Mouse (Mus musculus) embryonic stem cell, embryonic (primary cell): ENCODE measurements around the gene Uqcc2.

Experiments
- CTCF ChIA-PET, 4 experiments: fragments of 300-600 bp in 2 of 4; fragments of 350-600 bp in 2 of 4; sonication (Branson Sonifier 250); formaldehyde crosslinking; loops; one replicate each; lab custom pipeline; 2022; ENCODE audit warnings: inconsistent platforms in 2 of 4; lab: Charles Lee
- POLR2A ChIA-PET, 4 experiments: fragments of 300-600 bp in 2 of 4; fragments of 350-600 bp in 2 of 4; sonication (Branson Sonifier 250); formaldehyde crosslinking; loops; one replicate each; lab custom pipeline; 2022; ENCODE audit warnings: antibody characterized with exemption in 4 of 4, inconsistent platforms in 1 of 4; lab: Charles Lee

The Uqcc2 gene

GRCm38 (mm10) chr17:27166901-27167300 is 33.2 kb upstream of the Uqcc2 start:
- POLR2A ChIA-PET, result interaction anchor here in 3 of 4 experiments (0.6 to 0.9 kb wide), 4 partner anchors 15 to 356 kb away, joined by 3 to 6 read pairs (median 3); no protein-coding TSS in a partner anchor
- CTCF ChIA-PET, result interaction anchor here in 1 of 4 experiments (0.6 to 0.8 kb wide), 2 partner anchors 81 to 777 kb away, joined by 3 read pairs; no protein-coding TSS in a partner anchor

GRCm38 (mm10) chr17:27165054-27165773 is 31.5 kb upstream of the Uqcc2 start:
- POLR2A ChIA-PET, result interaction anchor here in 1 of 4 experiments (2.0 kb wide), 1 partner anchor 14 kb away, joined by 6 read pairs; no protein-coding TSS in a partner anchor
- CTCF ChIA-PET, result interaction anchor here in 2 of 4 experiments (0.6 to 1.4 kb wide), 2 partner anchors 81 to 87 kb away, joined by 3 read pairs; no protein-coding TSS in a partner anchor

- POLR2A ChIA-PET, result no interaction called here
- CTCF ChIA-PET, result no interaction called here
Measured at GRCm38 (mm10) chr17:27160905-27161304, 27.2 kb upstream of the Uqcc2 start.

- ChIA-PET CTCF (interaction anchor here in 1 of 4 experiments (1.3 kb wide), 1 partner anchor 8 kb away, joined by 4 read pairs; no protein-coding TSS in a partner anchor), POLR2A (interaction anchor here in 1 of 4 experiments (0.7 kb wide), 1 partner anchor 198 kb away, joined by 3 read pairs; no protein-coding TSS in a partner anchor)
Measured at GRCm38 (mm10) chr17:27159169-27159568, 25.5 kb upstream of the Uqcc2 start.

- CTCF ChIA-PET, result interaction anchor here in 1 of 4 experiments (1.0 kb wide), 1 partner anchor 13 kb away, joined by 3 read pairs; no protein-coding TSS in a partner anchor
- POLR2A ChIA-PET, result interaction anchor here in 1 of 4 experiments (1.3 kb wide), 1 partner anchor 31 kb away, joined by 3 read pairs; no protein-coding TSS in a partner anchor
Measured at GRCm38 (mm10) chr17:27158439-27158838, 24.7 kb upstream of the Uqcc2 start.

GRCm38 (mm10) chr17:27155752-27156151 is 22.0 kb upstream of the Uqcc2 start:
- ChIA-PET CTCF (interaction anchor here in 1 of 4 experiments (0.9 kb wide), 1 partner anchor 57 kb away, joined by 3 read pairs; no protein-coding TSS in a partner anchor), POLR2A (interaction anchor here in 2 of 4 experiments (0.8 to 1.7 kb wide), 2 partner anchors 22 to 128 kb away, joined by 3 to 7 read pairs; partner anchors contain the start of gene Uqcc2 (in 1 of the 2))

GRCm38 (mm10) chr17:27154881-27155280 is 21.2 kb upstream of the Uqcc2 start:
- ChIA-PET CTCF (interaction anchor here in 3 of 4 experiments (0.6 to 1.7 kb wide), 5 partner anchors 10 to 48 kb away, joined by 3 to 5 read pairs (median 3); no protein-coding TSS in a partner anchor), POLR2A (interaction anchor here in 3 of 4 experiments (0.6 to 1.9 kb wide), 12 partner anchors 9 to 101 kb away, joined by 3 to 8 read pairs (median 4); partner anchors contain the start of gene Uqcc2 (in 2 of the 3))

- ChIA-PET CTCF (interaction anchor here (0.6 to 1.7 kb wide), 15 partner anchors 9 to 1698 kb away, joined by 3 to 6 read pairs (median 3); no protein-coding TSS in a partner anchor), POLR2A (interaction anchor here (0.6 to 1.9 kb wide), 16 partner anchors 10 to 102 kb away, joined by 3 to 8 read pairs (median 4); partner anchors contain the start of gene Uqcc2 (in 3 of the 4))
Measured at GRCm38 (mm10) chr17:27154256-27154655, 20.5 kb upstream of the Uqcc2 start.

GRCm38 (mm10) chr17:27153773-27154193 is 20.1 kb upstream of the Uqcc2 start:
- ChIA-PET POLR2A (interaction anchor here (0.6 to 1.9 kb wide), 18 partner anchors 10 to 348 kb away, joined by 3 to 8 read pairs (median 4); partner anchors contain the start of gene Uqcc2 (in 3 of the 4)), CTCF (interaction anchor here (0.6 to 1.7 kb wide), 15 partner anchors 8 to 1698 kb away, joined by 3 to 6 read pairs (median 3); partner anchors contain the start of gene Uqcc2 (in 1 of the 4))

- POLR2A ChIA-PET, result interaction anchor here in 3 of 4 experiments (0.6 to 1.9 kb wide), 14 partner anchors 9 to 348 kb away, joined by 3 to 8 read pairs (median 4); partner anchors contain the start of gene Uqcc2 (in 2 of the 3)
- CTCF ChIA-PET, result interaction anchor here (0.6 to 1.7 kb wide), 12 partner anchors 11 to 362 kb away, joined by 3 to 10 read pairs (median 3); partner anchors contain the start of gene Uqcc2 (in 1 of the 4)
Measured at GRCm38 (mm10) chr17:27152976-27153723, 19.4 kb upstream of the Uqcc2 start.

GRCm38 (mm10) chr17:27151411-27151810 is 17.7 kb upstream of the Uqcc2 start:
- ChIA-PET CTCF (interaction anchor here (0.6 to 2.1 kb wide), 38 partner anchors 9 to 818 kb away, joined by 3 to 13 read pairs (median 4); partner anchors contain the start of genes Uqcc2 (in 3 of the 4), Atp6v0e (in 1 of the 4), Ip6k3 (in 1 of the 4) and Lemd2 (in 1 of the 4)), POLR2A (interaction anchor here in 3 of 4 experiments (0.5 to 1.5 kb wide), 9 partner anchors 10 to 404 kb away, joined by 3 to 6 read pairs (median 3); no protein-coding TSS in a partner anchor)

- CTCF ChIA-PET, result interaction anchor here (0.5 to 2.1 kb wide), 34 partner anchors 8 to 995 kb away, joined by 3 to 13 read pairs (median 4); partner anchors contain the start of genes Uqcc2 (in 2 of the 4), Atp6v0e (in 1 of the 4), Ip6k3 (in 1 of the 4) and Lemd2 (in 1 of the 4)
- POLR2A ChIA-PET, result interaction anchor here in 2 of 4 experiments (0.5 to 1.5 kb wide), 6 partner anchors 9 to 405 kb away, joined by 3 to 5 read pairs (median 4); no protein-coding TSS in a partner anchor
Measured at GRCm38 (mm10) chr17:27150871-27151270, 17.2 kb upstream of the Uqcc2 start.

GRCm38 (mm10) chr17:27146323-27146923 is 12.7 kb upstream of the Uqcc2 start:
- ChIA-PET CTCF (interaction anchor here in 2 of 4 experiments (0.6 to 1.8 kb wide), 5 partner anchors 13 to 230 kb away, joined by 3 to 4 read pairs (median 3); partner anchors contain the start of genes Kifc5b (in 1 of the 2) and Uqcc2 (in 1 of the 2)), POLR2A (interaction anchor here in 3 of 4 experiments (0.6 to 1.4 kb wide), 8 partner anchors 9 to 173 kb away, joined by 3 to 4 read pairs (median 3); partner anchors contain the start of genes Uqcc2 (in 1 of the 3) and Zbtb9 (in 1 of the 3))

GRCm38 (mm10) chr17:27144152-27144551 is 10.4 kb upstream of the Uqcc2 start:
- ChIA-PET POLR2A (interaction anchor here in 1 of 4 experiments (0.6 to 1.9 kb wide), 7 partner anchors 9 to 106 kb away, joined by 3 to 12 read pairs (median 3); partner anchors contain the start of gene Uqcc2), CTCF (interaction anchor here (0.5 to 1.1 kb wide), 8 partner anchors 11 to 574 kb away, joined by 3 to 9 read pairs (median 4); partner anchors contain the start of gene Uqcc2 (in 1 of the 4))

- ChIA-PET POLR2A (interaction anchor here in 3 of 4 experiments (0.8 to 1.5 kb wide), 4 partner anchors 8 to 413 kb away, joined by 3 to 4 read pairs (median 3); partner anchors contain the start of gene Uqcc2 (in 1 of the 3)), CTCF (interaction anchor here (0.5 to 2.5 kb wide), 8 partner anchors 9 to 385 kb away, joined by 3 to 10 read pairs (median 3); no protein-coding TSS in a partner anchor)
Measured at GRCm38 (mm10) chr17:27141971-27142450, 8.3 kb upstream of the Uqcc2 start.

GRCm38 (mm10) chr17:27140262-27140661 is 6.5 kb upstream of the Uqcc2 start:
- ChIA-PET CTCF (interaction anchor here in 2 of 4 experiments (0.6 to 0.7 kb wide), 5 partner anchors 17 to 621 kb away, joined by 3 to 10 read pairs (median 3); no protein-coding TSS in a partner anchor), POLR2A (interaction anchor here in 2 of 4 experiments (0.6 to 1.1 kb wide), 3 partner anchors 39 to 352 kb away, joined by 3 to 4 read pairs (median 3); no protein-coding TSS in a partner anchor)
